22 mouse cellular contexts compared by ENCODE assay signal in genomic region chr17:50324658-50325057, GRCm38 (mm10). TPM values are rescaled to one million over a fixed set of nuclear protein-coding genes. Genes with fewer than 3 reads are reported as not detected.
"Had no signal": no experiment of that assay in that cellular context is flagged by ENCODE, and none has a peak within 500 bp of the region (broad histone marks: within the 10 kb centered on the region; RNA-seq: fewer than 3 reads in every experiment).

No protein-coding gene starts in this region.

- H3K4me3 ChIP-seq: kidney, embryonic 15.5 days; limb, embryonic 12.5 days; limb, embryonic 15.5 days; lung, embryonic 15.5 days had no signal

- H3K9me3 ChIP-seq: kidney, embryonic 15.5 days; limb, embryonic 12.5 days; limb, embryonic 15.5 days; lung, embryonic 15.5 days had no signal

- DNase-seq: kidney, adult 11 months; kidney, adult 8-10 months; kidney, postnatal 10 days; kidney, postnatal 36 days; layer of hippocampus, postnatal 36 days; left cerebral cortex, postnatal 4 days; lung, adult 18-20 months; lung, postnatal 10 days; lung, postnatal 36 days; midbrain, embryonic 14.5 days; right cerebral cortex, postnatal 14 days; right cerebral cortex, postnatal 4 days; thymus, adult 2 months; thymus, postnatal 14 days; thymus, postnatal 4 days had no signal

- H3K27ac ChIP-seq: kidney, embryonic 15.5 days; limb, embryonic 12.5 days; limb, embryonic 15.5 days; lung, embryonic 15.5 days; stomach, postnatal 0 days had no signal

- H3K4me2 ChIP-seq: kidney, embryonic 15.5 days; limb, embryonic 12.5 days; limb, embryonic 15.5 days; lung, embryonic 15.5 days had no signal

- H3K36me3 ChIP-seq: kidney, embryonic 15.5 days; limb, embryonic 12.5 days; limb, embryonic 15.5 days; lung, embryonic 15.5 days had no signal

- H3K4me1 ChIP-seq: limb, embryonic 12.5 days; limb, embryonic 15.5 days had no signal

- ATAC-seq: inflammation-experienced regulatory T-cells, adult 6 months had no signal

- H3K9ac ChIP-seq: kidney, embryonic 15.5 days; limb, embryonic 12.5 days; limb, embryonic 15.5 days; lung, embryonic 15.5 days had no signal

- H3K27me3 ChIP-seq: kidney, embryonic 15.5 days; limb, embryonic 12.5 days; limb, embryonic 15.5 days; lung, embryonic 15.5 days had no signal

RNA-seq across cellular contexts. Expression of gene Dazl, which starts 31.2 kb away (rescaled TPM):
- polyA plus RNA-seq: limb, embryonic 12.5 days; neural tube, embryonic 11.5 days had no signal
